Mouse (Mus musculus) cerebellum, postnatal 25 days (tissue): ENCODE data around the gene Mapk9.
A peak's percentile ranks its signal among the peaks of the same experiment; 100 is the strongest.

Source experiments
- DNase-seq, 2 experiments: peaks; one replicate each; pipeline ENCODE4 v3.0.0; 2021; ENCODE audit warnings: mixed read lengths in 2 of 2

Gene Mapk9

DNA sequence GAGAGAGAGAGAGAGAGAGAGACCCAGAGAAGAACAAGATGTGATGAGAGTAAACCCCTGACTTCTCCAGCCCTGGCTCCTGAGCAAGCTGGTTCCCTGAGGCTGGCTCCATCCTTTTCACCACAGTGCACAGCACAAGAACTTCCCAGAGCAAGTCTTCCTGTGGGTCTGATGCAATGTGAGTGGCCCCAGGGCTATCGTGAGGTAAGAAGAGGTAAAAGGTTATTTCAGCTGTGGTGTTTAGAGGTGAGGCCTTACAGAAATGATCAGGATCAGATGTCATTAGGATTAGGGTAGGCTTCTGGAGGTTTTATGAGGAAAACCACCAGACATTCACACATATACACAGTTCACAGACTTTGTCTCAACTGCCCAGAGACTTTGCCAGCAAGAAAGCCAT is 4.7 kb upstream of the Mapk9 start:
- no peak for DNase-seq

GRCm38 (mm10) chr11:49842718-49843117 is 3.8 kb upstream of the Mapk9 start:
- DNase-seq: no peak

DNA sequence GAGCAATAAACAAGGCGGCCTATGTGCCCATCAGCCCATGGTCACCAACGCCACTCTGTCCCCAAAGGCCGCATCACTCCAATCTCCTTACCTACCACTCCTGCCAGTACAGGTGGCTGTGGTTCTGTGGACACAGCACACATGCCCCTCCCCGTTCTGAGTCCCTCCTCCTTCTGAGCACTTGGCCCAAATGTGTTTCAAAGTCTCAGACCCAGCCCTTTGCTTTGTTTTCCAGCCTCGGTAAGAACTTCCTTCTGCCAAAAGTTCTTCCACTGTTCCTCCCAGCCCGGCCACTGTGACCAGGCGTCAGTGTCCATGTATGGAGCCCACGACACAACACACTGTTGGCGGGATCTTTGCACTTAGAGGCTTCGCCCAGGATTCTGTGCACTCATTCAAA is 2.2 kb upstream of the Mapk9 start:
- no peak for DNase-seq

GRCm38 (mm10) chr11:49844969-49845368 is 1.6 kb upstream of the Mapk9 start:
- peak; percentile 76 to 85 for DNase-seq

- no peak for DNase-seq
These were observed 593 bp upstream of the Mapk9 start for GRCm38 (mm10) chr11:49845958-49846357.

GRCm38 (mm10) chr11:49847071-49847810 is 690 bp downstream of the Mapk9 start:
- DNase-seq: peak in 1 of 2 experiments; percentile 44

DNA sequence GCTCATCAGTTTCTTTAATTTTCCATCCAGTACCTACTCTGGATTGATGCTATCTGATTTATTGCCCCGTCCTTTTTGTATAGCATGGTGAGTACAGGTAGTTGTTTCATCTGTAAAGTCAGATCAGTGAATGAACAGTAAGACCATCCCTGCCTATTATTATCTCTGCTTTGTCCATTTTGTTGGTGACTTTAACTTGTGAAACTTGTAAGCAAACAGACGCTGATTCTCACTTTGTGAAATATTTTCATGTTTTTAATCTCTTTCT is 1.2 kb downstream of the Mapk9 start:
- DNase-seq: no peak

- DNase-seq: peak in 1 of 2 experiments; percentile 43
These were observed 1.7 kb downstream of the Mapk9 start for GRCm38 (mm10) chr11:49848080-49848815.

DNA sequence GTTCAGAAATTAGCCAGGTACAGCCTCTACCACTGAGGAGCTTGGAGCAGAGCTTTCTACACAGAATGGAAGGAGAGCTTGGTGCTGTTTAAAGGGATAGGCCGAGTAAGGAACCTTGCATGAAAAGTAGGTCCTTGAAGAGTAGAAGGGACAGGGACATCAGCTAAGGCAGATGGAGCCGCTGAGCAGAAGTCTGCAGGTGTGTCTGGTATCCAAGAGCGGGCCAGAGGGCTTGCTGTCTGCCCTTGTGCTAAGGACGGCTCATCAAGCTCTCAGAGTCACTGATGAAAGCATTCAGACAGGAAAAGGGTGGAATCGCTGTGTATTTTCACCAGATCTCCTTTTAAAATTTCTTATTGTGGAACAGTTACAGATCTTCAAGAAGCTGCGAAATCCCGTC is 3.8 kb downstream of the Mapk9 start:
- DNase-seq: no peak

- no peak for DNase-seq
These were observed 8.6 kb downstream of the Mapk9 start for GRCm38 (mm10) chr11:49855144-49855543.

DNA sequence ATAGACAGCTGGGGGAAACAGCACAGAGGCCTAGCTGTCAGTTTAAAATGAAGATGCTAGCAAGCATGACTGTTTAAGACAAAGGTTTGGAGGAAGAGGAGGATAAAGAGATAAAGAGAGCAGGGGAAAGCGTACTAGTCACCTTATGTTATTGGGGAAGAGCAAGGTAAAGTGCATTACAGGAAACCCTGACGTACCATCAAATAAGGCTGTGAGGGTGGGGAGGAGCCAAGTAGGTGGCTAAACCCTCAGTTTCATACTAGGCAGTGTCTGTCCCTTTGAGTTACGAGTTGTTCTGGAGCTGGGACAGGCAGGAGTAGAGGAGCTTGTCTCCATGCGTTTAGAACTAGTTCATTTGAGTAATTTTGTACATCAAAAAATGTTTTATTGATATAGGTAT is 14.6 kb downstream of the Mapk9 start:
- no peak for DNase-seq

DNA sequence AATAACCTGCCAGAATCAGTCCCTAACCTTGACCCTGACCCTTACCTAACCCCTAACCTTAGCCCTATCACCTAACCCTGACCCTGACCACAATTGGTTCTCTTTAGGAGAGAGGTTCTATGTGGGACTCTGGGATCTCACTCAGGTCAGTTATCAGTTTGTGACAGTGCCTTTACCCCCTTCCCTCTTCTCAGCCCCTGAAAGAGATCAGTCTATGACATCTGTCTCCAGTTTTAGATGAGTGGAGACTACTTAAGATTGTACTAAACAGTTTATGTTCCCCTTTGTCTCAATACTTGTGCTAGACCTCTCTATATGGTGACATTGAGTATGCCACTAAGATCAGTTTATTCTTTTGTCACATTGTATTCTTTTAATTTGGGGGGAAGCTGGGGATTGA is 17.4 kb downstream of the Mapk9 start:
- DNase-seq: no peak

DNA sequence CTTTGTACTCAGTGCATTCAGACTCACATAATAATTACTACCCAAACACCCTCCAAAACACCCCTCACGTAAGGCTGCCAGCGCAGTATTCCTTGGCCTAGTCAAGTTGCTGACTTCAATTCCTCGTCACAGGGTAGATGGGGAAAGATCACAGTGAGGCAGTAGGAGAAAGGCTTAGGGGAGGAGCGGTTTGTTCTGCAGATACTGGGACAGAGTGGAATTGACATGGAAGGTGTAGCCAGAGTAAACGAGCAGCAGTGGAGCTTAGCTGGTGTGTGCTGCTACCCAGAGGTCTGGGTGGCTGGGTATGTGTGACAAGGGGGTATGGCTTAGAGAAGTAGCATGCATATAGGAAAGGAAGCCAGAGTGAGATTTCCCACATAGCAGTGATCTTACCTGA is 20.8 kb downstream of the Mapk9 start:
- no peak for DNase-seq

- peak; percentile 51 to 71 for DNase-seq
These were observed 23.2 kb downstream of the Mapk9 start for GRCm38 (mm10) chr11:49869762-49870161.

DNA sequence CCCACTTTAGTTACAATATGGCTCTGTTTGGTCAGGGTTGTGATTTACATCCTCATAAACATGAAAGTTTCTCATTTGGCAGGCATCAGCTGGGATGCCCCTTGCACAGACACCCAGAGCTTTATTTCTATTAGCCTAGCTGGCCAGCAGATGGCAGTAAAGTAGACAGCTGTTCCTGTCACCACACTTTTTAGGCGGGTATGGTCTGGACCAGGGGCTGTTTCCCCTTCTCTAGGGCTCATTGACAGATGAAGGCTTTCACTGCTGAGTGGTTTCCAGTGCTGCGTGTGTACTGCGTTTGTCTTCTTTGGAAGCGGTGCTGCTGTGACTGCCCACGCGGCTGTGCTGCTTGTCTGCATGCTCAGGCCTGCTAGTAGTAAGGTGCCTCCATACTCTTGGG is 25.4 kb downstream of the Mapk9 start:
- peak; percentile 58 to 72 for DNase-seq

- no peak for DNase-seq
These were observed 26.2 kb downstream of the Mapk9 start for GRCm38 (mm10) chr11:49872779-49873178.

- DNase-seq: peak; percentile 66 to 77
These were observed 30.6 kb downstream of the Mapk9 start for GRCm38 (mm10) chr11:49876948-49877817.

DNA sequence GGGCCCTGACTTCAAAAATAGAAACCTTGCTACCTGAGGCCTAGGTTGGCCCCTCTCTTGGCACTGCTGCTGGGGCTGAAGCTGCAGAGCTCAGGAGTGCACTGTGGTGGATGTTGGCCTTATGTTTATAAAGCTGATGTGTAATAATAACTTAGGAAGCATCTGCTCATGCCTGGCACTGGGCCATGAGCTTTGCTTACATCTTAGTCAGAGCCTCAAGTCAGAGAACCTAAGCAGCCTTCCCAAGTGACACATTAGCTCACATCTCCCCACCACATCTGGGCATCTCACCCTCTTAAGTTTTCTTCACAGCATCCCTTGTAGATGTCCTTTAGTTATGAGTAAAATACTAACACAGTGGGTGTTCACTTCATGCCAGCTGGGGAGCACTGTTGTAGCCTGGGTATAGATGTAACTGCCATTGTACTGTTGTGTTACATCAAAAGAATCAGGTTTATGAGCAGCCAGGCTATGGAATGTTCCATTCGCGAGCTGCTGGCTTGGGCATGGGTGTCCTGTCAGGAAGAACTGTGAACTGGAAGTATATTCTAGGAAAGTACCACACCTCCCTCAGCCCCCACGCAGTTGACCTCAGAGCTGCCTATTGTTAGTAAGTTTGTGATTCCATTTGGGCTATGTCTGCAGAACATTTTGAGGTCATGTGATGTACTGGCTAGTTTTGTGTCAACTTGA is 33.5 kb downstream of the Mapk9 start:
- DNase-seq: peak in 1 of 2 experiments; percentile 26

DNA sequence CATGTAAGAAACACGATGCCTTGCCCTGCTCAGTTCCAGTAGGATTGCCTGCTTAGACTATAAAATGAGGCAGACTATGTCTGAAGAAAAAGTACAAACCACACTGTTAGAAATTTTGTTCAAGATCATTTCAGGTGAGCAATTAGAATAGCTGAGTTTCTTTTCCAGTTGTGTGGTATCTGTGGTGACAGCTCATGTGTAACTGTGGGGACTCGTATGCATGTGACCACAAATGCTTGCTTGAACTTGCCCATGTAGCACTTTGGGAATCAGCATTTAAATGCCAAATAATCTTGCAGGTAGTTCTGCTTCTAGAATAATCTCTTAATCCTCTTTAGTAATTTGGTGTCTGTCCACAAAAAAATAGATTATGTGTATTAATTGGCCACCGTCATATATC is 36.8 kb downstream of the Mapk9 start:
- peak in 1 of 2 experiments; percentile 0 for DNase-seq

DNA sequence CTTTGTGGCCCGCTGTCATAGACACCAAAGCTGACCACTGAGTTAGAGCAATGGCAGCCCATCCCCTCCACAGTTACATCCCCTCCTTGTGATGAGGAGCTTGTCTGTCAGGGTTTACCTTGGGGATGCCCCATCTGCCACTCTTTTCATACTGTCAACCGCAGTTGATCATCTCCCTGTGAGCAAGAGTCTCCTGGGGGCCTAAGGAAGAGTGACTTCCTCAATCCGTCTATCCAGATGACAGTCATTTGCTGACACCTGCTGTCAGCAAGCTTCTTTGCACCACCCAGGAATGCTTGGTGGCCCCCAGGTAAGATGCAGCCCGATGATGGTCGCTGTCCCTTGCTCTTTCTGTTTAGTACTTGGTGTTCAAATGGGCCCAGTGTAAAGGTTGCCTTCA is 41.9 kb downstream of the Mapk9 start:
- peak in 1 of 2 experiments; percentile 5 for DNase-seq

GRCm38 (mm10) chr11:49891993-49892392 is 45.4 kb downstream of the Mapk9 start:
- DNase-seq: no peak

DNA sequence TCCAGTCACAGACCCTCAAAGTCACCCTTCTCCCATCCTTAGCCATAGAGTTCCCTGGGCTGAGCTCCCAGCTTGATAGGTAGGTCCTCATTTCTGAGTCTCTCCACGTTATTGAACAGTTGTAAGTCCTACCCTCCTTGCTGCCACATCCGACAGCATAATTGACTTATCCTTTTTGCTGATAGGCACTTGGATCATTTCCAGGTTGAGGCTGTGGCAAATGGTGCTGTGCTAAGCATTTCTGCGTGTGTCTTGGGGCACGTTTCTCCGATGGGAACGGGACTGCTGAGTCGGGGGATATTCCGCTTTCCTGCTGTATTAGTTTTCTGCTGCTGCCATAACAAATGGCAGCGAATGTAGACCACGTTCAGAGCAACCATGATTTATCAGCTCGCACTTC is 47.3 kb downstream of the Mapk9 start:
- no peak for DNase-seq
